Mouse (Mus musculus) liver, postnatal 0 days (tissue): ENCODE data around the gene Gm10518.

Source experiments
- CTCF ChIP-seq: sonication (generic); IDR thresholded peaks from 2 replicates; pipeline ENCODE4 v1.5.1; 2016; ENCODE audit warnings: antibody characterized with exemption, low read depth
- EP300 ChIP-seq: IDR thresholded peaks from 2 replicates; pipeline ENCODE4 v1.6.1; 2016; ENCODE audit warnings: antibody characterized with exemption, low read depth, mild to moderate bottlenecking

DNA sequence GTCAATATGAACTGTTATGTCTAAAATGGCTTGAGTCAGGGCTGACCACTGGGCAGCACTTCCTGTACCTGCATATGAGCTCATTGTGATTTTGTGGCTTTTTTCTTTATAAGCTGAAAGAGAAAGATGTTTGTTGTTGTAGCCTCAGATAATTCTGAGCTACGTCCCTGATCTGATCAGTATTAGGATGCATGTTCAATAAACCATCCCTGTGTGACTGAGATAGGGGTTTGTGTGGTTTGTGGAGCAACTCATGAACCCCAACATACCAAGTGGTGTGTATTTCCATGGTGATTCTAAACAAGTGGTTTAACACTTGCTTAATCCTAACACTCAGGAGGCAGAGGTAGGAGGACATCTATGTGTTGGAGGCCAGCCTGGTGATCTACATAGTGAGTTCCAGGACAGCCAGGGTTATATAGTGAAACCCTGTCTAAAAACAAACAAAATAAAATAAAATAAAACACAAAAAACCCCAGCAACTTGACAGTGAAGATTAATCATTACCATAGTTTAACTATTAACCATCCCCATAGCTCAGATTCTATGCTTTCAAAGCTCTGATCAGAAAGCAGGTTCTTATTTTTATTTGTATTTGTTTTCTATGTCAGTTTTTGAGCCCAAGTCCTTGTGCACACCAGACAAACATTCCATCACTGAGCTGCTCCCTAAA is 32.7 kb downstream of the Gm10518 start:
- no peak for TF ChIP-seq CTCF
- TF ChIP-seq EP300, result peak; percentile 42; the same call in 1 of the 2 replicates
